Mouse (Mus musculus): ENCODE measurements at regions not wholly inside any gene's neighbourhood (a gene's known extent, or its start where the extent isn't known, plus 50 kb on each side); places are given as distances from the start of the nearest gene placed in this dataset.

DNA sequence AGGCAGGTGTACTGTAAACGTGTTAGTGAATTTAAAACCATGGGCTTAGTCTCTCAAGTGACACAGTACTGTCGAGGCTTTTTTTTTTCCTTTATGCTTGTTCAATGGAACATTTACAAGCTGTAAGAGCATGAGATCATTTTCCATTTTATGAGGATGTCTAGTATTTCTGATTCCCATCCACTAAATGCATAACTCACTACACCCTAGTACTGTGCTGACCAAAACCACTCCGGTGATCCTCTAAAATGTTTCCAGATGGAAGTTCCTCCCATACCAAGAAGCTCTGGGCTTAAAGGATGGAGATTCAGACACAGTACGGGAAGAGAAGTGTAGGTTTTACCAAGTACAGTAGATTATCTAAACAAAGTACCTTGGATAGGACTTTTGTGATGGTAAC, 50.3 kb upstream of the Gm6993 start:
- TF ChIP-seq CTCF (IDR thresholded peaks at IDR 0.05; ENCODE audit: low read depth) (no peak), EP300 (IDR thresholded peaks at IDR 0.05; ENCODE audit: low read depth) (no peak)

Data from liver, postnatal 0 days (tissue).